Mouse (Mus musculus) NIH3T3 (cell line): ENCODE measurements at regions not wholly inside any gene's neighbourhood (a gene's known extent, or its start where the extent isn't known, plus 50 kb on each side); places are given as distances from the start of the nearest gene placed in this dataset.

Experiments
- DNase-seq: peaks from one replicate; pipeline ENCODE4 v3.0.0-alpha.2; 2012; ENCODE audit warnings: low read depth

DNA sequence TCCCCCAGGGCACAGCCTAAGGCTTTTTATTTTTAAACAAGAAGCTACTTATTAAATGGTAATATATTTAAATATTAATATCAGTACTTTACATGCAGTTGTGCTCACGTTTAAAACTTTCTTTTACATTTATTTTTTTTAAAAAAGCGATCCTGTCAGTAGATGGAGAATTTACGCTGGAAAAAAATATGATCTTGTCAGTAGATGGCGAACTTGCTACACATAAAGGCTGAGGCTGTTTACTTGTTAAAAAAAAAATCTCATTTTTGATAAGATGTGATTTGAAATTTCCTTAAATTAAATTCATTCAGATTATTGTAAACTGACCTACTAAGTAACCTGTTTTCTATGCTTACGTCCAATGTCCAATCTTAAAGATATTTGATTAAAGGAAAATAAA lies 441.7 kb upstream of the BB014433 start:
- peak; percentile 5 for DNase-seq

DNA sequence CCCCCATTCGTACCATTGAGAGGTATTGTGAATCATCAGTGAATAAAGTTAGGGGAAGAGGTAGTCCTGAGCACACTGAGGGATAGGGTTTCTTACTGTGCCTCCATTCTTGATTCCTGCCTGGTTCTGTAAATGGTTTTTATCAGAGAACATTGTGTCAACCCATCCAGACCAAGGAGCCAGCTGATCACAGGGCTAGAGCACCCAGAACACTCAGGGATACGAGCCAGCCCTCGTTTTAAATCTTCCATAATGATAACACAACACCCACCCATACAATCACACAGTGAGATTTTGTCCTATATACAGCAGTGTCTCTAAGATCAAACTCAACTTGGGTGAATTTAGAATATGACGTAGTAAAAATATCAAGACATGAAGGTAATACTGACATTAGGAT lies 424.7 kb upstream of the BB014433 start:
- no peak for DNase-seq

DNA sequence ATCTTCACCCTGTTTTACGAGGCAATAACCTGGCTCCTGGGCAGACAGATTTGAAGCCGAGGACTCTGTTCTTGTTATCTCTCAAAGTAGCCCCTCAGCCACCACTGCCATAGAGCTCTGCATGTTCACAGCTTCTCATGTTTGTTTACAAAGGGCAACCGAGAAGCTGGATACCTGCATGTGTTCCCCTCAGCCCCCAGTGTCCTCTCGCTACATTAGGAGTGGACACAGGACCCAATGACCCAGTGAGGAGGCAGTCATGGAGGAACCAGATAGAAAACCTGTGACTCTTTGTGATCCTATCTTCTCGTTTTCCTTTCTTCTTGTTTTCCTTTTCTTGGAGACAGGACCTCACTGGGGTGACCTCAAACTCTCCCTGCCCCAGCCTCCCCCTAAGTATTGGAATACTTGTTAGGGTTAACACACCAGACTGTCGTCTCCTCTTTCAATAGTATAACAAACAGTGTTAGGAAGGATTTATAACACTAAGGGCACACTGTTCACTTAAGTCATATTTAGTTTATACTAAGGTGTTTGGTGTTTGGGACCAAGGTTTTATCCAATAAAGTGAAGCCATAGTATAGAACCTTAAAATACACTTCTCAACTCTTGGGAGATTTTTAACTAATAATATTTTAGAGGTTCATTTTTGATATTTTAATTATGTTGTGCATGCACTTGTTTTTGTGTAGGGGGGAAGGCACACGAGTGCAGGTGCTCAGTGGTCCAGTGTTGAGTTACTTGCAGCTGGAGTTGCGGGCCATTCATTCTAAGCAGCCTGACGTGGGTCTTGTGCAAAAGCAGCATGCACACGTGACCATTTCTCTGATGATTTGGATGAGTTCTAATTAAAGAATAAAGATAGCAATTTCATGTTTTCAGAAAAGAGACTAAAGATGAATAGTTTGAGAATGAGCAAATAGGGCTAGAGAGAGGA lies 422.9 kb upstream of the BB014433 start:
- DNase-seq, result no peak

DNA sequence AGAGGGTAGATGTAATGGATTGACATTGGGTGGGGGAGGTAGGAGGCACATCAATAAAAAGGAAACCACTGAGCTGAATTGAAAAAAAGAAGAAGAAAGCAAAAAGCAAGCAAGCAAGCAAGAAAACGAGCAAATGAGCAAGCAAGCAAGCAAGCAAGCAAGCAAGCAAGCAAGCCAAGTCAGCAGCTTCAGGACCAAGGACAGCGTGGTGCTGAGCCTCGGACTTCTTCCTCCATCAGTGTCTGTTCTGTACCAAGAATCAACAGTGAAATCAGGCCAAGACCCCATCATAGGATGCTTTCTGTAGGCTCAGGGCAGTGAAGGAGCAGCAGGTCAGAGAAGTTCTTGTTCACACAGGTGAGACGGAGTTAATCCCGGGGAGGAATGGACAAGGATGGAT lies 392.7 kb upstream of the BB014433 start:
- peak; percentile 71 for DNase-seq

DNA sequence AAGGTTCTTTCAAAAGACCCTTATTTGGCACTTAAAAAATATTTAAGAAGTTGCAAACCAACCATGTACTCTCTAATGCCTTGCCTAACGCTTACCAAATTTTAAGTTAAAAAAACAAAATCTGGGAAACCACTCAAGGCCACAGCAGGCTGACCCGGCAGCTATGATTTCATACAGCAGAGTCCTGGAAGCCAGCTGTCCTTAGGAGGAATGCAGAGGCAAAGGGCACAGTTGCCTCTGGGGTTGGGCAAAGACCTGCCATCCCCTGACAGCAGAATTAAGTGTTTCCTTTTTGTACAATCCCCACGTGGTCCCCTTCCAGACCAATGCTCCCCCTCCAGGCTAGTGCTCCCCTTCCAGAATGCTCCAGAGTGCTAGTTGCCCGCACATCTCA lies 348.8 kb upstream of the BB014433 start:
- no peak for DNase-seq

DNA sequence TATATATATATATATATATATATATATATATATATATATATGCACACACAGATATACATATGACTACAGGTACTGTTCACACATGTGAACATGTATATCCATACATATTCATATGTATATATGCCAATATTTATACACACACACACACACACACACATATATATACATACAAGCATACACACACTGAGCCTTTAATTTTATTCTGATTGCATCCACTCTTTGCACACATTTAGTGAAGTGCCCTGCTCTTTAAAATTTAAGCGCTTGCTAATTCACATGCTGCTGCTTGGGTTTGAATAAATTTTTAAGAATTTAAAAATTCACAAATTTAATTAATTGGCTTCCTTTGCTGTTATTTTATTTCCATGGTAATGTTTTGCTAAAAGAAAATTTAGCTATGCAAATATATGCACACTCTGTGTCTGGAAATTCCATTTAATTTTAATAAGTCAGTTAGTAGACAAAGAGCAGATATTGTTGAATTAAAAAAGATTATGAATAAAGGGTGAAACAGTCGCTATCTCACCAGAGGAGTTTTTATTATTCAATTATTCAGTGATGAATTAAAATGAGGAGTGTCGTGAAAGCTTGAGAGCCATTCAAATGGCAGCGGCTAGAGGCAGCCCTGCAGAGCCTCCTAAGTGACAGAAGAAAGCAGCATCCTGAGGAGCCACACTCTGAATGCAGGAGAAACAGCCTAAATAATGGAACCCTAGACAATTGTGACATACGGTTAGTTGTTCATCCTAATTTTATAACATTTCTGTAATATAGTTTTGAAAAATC lies 348.3 kb upstream of the BB014433 start:
- DNase-seq, result no peak

DNA sequence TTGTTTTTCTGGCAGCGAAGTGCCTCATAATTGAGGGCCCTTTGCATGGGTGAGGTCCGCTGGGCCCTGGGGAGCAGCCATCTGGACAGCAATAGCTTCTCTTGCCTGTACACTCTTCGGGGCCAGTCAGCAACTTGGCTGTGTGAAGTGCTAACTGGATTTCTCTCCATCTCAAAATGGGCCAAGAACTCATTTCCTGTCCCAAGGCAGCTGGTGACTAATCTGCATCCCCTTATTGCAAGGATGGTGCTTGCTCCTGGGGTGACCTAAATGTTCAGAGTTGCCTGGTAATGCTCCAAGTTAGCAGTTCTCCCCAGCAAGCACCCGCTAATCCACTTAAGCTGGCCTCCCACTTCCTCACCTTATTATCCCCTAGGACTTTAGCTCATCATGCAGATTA lies 346.2 kb upstream of the BB014433 start:
- DNase-seq, result no peak

DNA sequence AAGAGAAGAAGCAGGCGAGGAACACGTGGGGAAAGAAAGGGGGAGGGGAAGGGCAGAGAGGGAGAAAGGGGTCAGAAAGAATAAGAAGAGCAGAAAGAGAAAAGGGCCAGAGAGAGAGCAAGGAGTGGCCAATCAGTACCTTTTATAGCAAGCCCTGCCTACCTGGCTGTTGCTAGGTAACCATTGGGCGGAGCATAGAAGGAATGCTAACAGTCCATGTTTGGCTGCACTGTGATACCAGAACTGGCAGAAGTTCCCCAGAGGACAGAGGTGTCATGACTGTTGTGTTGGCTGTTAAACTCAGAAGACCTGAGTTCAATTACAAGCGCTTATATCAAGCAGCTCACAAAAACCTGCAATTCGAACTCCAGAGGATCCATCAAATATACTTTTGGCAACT lies 342.9 kb upstream of the BB014433 start:
- no peak for DNase-seq

DNA sequence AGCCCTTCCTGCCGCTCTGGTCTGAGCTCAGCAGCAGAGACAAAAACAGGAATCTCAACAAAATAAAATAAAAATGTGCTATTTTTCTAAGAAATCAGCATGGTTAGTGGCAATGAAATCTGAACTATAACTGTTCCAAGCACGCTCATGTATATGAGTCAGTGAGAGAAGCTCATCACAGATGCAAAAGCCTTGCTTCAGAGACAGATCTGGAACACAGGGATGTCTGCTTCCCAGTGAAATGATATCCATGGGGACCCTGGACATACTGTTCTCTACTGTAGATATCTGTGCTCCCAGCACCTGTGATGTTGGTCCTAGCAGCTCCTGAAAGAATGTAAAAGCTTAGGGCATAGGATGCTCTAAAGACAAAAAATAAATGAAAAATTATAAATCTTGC lies 321.2 kb upstream of the BB014433 start:
- DNase-seq, result no peak

DNA sequence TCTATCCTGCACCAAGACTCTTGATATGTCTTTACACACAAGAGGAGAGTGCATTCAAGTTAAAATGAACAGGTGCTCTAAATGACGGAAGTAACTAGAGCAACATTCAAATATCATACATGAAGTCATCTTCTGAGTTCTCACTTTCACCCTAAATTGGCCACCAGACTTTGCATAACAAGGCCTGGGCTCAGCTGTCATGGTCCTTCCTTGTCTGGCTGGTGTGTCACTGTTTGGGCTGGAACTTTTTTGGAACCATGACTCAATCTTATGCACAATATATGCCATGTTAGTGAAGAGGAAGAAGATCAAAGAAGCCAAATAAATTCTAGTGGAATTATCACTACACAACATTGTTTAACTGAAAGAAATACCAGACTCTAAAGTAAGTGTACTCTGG lies 318.7 kb upstream of the BB014433 start:
- DNase-seq, result no peak

DNA sequence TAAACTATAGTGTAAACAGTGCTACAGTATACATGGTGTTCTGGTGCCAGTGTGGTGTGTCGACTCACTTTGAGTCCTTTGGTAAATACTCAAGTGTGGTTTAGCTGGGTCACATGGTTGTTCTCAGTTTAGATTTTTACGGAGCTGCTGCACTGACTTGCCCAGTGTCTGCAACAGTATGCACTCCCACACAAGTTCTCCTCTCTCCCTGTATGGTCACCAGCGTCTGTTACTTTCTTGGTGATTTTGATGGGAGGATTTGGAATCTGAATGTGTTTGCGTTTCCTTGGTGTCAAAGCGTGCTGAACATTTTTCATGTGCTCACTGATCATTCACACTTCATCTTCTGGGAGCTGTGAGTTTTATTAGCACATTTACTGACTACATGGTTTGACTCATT lies 298.3 kb upstream of the BB014433 start:
- no peak for DNase-seq

DNA sequence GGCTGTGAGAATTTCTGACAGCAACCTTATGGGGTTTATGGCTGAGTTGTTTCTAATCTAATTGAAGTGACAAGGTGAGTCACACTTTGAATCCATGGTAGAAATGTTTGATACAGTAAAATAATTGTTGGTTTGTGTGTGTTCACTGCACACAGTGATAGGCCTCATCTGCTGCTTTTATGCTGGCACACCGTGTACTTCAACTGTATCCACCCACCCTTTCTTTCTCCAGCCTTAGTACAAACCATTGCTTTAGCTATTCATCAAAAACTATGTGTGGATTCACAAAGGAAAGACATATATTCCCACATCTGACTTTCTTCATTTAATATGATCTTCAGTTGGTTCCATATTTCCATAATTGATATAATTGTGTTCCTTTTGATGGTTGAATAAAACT lies 297.7 kb upstream of the BB014433 start:
- no peak for DNase-seq

DNA sequence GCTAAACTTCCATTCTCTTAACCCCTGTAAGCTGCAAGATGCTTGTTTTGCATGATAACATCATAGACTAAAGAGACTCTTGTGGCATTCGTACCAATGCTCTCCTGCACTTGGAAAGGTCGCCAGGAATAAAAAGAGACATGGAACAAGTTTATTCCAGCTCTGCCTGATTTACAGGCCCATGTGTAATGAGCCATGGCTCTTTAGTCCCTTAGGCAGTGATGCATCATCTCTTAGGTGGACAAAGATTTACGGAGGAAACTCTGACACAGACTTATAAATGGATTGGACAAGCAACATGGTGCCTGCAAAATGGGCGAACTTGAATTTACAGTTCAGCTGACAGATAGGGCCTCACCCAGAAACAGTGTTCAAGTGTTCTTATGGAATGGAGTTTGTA lies 288.7 kb upstream of the BB014433 start:
- no peak for DNase-seq

DNA sequence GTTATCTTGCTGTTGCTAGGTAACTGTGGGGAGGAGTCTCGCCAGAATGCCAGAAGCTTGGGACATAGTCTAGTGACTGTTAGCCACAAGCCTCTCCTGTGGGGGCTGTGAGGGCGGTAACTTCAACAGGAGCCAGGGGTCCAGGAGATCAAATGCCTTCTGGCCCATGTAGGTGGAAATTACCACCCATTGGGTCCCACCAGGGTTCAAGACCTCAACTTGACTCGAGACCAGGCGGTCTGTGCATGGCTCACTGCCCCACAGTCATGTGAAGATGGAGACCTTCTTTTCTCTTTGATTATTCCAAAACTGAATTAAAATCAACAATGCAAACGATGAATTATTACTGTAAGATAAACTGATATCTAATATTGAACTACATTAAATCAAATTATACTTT lies 281.4 kb upstream of the BB014433 start:
- DNase-seq, result no peak

DNA sequence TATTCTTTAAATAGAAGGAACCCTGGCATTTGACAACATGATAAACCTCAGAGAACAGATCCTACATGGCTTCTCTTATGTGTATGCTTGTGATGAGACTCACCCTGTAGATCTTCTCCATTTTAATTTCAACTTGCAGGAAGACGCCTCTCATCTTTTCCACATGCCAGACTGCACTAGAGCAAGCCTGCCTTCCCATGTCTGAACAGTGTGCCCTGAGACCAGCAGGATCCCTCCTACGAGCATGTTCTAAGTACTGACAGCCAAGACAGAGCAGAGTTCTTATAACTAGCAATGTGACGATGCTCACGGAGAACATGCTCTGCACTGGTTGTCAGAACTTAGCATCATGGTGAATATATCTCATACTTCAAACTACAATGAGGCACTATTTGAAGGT lies 277.5 kb upstream of the BB014433 start:
- no peak for DNase-seq

DNA sequence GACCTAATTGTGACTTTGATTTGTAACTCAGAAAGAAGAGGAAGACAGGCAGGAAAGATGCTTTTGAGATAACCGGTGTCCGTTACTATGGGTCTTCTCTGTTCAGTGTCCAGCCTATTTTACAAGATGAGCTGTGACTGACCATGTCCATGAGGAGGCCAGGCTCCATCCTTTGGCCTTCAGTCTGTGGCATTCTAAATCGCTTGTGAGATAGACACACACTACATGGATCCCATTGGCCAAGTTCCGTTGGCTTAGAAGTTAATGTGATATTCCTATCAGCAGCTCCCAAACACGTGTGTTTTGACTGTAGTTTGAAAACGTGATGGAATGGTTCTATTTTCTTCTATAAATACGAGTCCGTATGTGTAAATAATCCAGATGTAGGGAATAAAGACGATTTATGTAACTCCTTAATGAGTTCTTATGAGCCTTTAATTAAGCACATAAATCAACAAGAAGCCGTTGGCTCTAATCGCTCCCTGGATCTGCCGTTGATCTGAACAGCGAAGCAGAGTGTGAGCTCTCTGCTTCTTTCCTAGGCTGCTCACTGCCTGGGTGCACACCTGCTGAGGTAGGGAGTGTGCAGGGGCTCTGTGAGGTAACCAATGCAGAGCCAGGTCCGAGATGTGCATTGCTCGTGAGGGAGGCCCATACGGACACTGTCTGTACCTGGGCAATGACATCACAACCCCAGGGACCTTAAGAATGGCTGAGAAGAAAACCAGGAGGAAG lies 272.4 kb upstream of the BB014433 start:
- DNase-seq, result no peak

DNA sequence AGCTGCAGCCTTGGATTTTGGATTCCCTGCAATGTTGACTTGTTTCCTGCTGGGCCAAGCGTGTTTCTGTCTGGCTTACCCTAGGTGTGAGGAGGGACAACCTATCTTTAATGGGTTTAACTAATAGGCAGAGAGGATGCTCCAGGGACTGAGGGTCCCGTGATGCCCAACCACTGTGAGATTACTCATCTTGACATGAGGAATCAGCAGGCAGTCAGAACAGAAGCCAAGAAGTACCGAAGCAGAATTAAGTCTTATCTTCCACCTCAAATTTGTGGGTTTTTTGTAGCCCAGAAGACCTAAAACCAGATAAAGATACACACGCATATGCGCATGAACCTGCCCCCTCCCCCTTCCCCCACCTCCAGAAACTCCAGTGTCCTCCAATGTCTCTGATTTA lies 267.6 kb upstream of the BB014433 start:
- DNase-seq, result no peak

DNA sequence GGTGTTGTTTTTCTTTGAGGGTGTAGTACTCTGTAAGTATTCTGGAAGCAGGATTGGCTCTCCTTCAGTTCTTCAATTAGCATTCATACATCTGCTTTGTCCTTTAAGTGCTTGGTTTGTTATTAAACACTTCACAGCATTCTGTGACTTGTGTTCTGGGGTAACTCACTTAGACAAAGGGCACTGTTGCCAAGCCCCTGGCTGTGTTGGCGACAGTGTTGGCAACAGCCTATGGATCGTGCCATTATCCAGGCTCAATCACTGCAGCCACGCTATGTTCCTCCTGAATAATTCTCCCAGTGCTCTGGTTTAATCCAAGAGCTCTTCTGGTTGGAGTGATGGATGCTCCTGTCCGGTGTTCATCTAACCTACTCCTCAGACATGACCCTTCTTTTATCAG lies 265.6 kb upstream of the BB014433 start:
- no peak for DNase-seq

DNA sequence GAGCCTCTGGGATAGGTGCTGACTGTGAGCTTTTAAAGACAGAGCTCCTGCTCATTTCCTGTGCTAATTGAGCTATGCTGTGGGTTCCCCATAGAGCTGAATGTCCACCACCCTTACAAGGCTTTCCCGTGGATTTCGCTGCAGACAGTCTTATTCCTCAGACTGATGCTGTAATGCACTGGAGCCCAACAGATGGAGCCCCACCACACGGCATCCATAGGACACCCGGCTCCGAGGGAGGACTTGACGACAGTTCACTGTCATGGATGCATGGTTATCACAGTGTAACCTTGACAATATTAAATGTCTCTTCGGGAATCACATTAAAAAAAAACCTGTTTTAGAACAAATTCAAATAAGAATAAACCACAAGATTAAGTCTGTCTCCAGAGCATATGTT lies 265.2 kb upstream of the BB014433 start:
- DNase-seq, result no peak

DNA sequence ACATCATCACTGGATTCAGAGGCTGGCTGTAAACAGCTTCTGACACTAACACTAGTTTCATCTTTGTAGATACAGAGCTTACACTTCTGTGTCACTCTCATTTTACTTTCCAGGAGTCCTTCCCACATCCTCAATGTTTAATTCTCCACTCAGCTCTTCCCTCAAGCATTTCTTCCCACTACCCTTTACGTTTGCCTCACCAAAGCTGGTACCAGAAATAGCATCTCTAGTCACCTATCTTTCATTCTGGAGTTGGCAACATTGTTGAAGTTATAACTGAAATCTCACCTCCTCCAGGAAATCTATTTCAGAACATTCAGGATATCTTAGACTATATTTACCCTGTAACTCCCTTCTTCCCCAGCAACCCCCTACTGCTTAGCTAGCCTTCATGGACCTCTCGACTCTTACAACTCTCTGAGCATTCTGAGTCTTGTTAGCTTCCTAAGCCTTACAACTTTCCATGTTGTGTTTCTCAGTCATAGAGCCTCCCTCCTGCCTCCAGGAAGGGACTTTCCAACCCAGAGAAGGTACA lies 258.3 kb upstream of the BB014433 start:
- DNase-seq, result no peak

DNA sequence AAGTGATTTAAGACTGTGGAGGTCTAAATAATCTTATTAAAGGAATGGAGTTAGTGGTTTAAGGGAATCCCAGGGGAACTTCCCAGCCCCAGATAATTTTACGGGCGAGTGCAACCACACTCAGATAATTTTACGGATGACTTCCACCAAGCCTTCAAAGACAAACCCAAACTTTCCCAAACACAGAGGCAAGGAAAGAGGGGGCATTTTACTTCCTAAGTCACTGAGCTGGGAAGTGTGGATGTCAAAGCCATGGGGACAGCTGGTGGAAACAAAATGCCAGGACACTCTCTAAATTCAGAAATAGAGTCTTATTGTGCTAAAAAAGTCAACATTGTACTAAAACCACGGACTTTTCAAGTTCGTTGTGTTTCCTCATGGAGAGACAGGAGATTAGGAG lies 227.9 kb upstream of the BB014433 start:
- DNase-seq, result no peak

DNA sequence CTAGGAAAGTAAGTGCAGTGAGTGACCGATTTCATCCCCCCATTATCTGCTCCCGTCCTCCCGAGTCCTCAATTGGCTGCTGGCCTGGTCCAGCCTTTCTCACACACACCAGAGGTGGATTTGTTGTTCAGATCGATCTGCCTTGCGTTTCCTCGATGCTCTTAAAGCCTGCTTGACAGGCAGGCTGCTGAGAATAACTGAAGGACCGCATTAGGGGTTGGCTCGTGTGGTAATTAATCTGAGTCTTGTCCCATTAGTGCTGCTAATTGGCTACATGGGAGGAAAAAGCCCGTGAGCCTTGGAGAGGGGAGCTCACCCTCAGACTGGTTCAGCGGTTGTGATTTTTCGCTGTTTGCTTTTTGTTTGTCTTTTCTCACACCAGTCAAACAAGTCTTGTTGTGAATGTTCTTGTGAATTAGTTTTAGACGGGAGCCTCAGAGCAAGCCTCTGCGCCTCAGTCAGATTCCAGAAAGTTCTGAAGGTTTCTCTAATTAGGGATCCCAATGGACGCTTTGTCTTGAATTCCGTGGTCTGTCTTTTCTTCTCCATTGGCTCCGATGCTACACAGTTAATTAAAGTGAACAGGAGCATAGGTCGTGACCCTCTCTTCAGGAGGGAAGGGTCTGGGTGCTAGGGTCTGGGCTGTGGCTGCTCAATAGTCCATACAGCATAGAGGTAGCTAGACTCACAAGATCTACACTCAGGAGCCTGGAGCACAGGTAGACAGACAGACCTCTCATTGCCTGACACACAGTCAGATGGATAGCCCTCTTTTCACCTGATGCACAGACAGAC lies 226.1 kb upstream of the BB014433 start:
- DNase-seq, result no peak
